Mouse (Mus musculus): Measurements from ENCODE around the gene Saxo1. TPM values are rescaled to one million over a fixed set of nuclear protein-coding genes. Genes with fewer than 3 reads are reported as not detected.

The Saxo1 gene
- polyA plus RNA-seq (2017; shearing (Covaris generic)) = not detected

DNA sequence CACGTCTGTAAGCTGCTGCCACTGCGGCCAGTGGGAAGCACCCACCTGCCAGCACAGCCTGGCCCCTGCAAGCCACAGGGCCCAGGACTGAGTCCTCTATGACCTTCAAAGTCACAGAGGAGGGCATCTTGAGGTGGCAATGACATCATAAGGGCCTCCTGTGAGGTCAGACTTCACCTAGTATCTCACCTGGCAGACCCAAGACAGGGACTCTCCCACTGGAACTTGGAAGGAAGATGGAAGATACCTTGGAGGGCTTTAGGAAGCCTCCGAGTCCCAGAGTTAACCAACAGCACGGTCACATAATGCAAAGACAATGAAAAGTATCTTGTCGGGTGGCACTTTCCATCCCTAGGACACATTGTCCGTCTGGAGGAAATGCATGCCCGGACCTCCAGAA, at the start of gene Saxo1:
Gene Saxo1, minus strand, starts transcription at position 101 of the 400 bp plus-strand sequence.

DNA sequence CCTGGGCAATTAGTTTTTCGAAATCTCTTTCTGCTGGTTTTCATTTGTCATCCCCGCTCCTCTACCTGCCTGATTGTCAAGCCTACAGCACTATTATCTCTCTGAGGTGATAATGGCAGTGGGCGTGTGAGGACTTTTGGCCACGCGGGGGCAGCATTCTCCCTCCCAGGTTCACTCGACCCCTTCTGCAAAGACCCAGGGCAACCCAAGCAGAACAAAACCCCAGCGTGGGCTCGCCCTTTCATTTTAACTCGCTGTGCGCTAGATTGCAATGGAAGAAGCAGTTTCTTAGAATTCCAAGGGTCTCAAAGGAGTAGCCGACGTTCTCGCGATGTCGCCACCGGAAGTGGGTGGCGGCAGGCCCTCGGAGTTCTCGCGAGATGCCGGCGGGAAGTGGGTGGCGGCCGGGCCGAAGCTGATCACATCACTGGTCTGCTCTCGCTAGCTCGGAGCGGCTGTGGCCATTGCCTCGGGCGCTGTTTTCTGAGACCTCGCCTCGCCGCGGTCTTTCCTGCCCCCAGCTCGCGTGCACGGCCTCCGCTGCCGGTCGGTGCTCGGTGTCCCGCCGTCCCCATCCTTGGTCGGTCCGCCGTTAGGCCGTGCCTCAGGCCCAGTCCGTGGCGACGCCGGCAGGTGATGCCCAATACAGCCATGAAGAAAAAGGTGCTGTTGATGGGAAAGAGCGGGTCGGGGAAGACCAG, 17.3 kb upstream of the Saxo1 start, which contains the start of gene Rraga:
Gene Rraga, plus strand, starts transcription at position 386 of the 701 bp plus-strand sequence.

Other genes with a start within 250 kb of the Saxo1 start
- 10 to 100 TPM; 49.3 to 65.8 TPM for gene Rraga, start 17.3 kb upstream of the Saxo1 start, polyA plus RNA-seq (2017; shearing (Covaris generic))
- gene Haus6, start 53.7 kb upstream of the Saxo1 start, polyA plus RNA-seq (2017; shearing (Covaris generic)) = 10 to 100 TPM; 15.8 to 17.5 TPM
- gene Plin2, start 111.7 kb upstream of the Saxo1 start, polyA plus RNA-seq (2017; shearing (Covaris generic)) = 10 to 100 TPM; 24.9 to 34.6 TPM
- gene Dennd4c, start 190.2 kb upstream of the Saxo1 start, polyA plus RNA-seq (2017; shearing (Covaris generic)) = 10 to 100 TPM in 1 of 2 experiments, 1 to 10 TPM in 1; 9.3 to 10.8 TPM

All from activated CD4-positive, CD25-positive, alpha-beta regulatory T cell (primary cell).